Mouse (Mus musculus): ENCODE results near the gene Dusp18.

GRCm38 (mm10) chr11:3878660-3879059, 16.4 kb upstream of the Dusp18 start:
- TF ChIP-seq CTCF (IDR thresholded peaks at IDR 0.05; ENCODE audit: control insufficient read depth, insufficient read depth, insufficient read length) = no peak
- no peak for TF ChIP-seq FOSL1 (IDR thresholded peaks at IDR 0.05; ENCODE audit: insufficient read depth, low read length, poor library complexity, severe bottlenecking)
- TF ChIP-seq USF1 (IDR thresholded peaks at IDR 0.05; ENCODE audit: low read depth) = peak; percentile 90
- TF ChIP-seq MYOG (IDR thresholded peaks at IDR 0.05; ENCODE audit: control insufficient read depth, extremely low read depth, insufficient read length) = no peak
